Mouse (Mus musculus) cerebellum, adult 2 months (tissue): Measurements from ENCODE around the gene Fbxl13.

Experiments used
- CTCF ChIP-seq: fragments of 200-500 bp; IDR thresholded peaks from 2 replicates; pipeline ENCODE4 v1.5.1; 2011; ENCODE audit warnings: low read depth, mild to moderate bottlenecking, control low read depth, low read length, moderate library complexity, borderline replicate concordance; ENCODE audit not compliant: insufficient read depth
- POLR2A ChIP-seq: fragments of 200-500 bp; IDR thresholded peaks from 2 replicates; pipeline ENCODE4 v1.6.1; 2011; ENCODE audit warnings: low read length, control low read depth, borderline replicate concordance; ENCODE audit not compliant: insufficient read depth

GRCm38 (mm10) chr5:21660850-21661249 lies 15.4 kb upstream of the Fbxl13 start:
- TF ChIP-seq POLR2A (no peak), CTCF (no peak)
